In genomic region chr7:127477687-127478634, GRCm38 (mm10) we compare ENCODE assay signal across 8 mouse cellular contexts. TPM values are rescaled to one million over a fixed set of nuclear protein-coding genes. Genes with fewer than 3 reads are reported as not detected.
DNase-seq lines count a peak whose midpoint lies in the region; ATAC-seq and TF ChIP-seq lines count a peak whose summit lies in the region.

No protein-coding gene starts in this region.

- H3K36me3 ChIP-seq in hindbrain, postnatal 0 days (ENCODE audit: insufficient read depth, low read length): peaks cover 43% of the 10 kb centered on the region

- under 1% methylated on average over 50 of the region's 50 CpGs for WGBS in hindbrain, postnatal 0 days

- H3K9me3 ChIP-seq in hindbrain, postnatal 0 days (ENCODE audit: low read length): no peaks in the 10 kb centered on the region

- peak overlapping the region; percentile 85 for H3K4me3 ChIP-seq in gastrocnemius, adult 2 months
- peak overlapping the region; percentile 89 for H3K4me3 ChIP-seq in hindbrain, postnatal 0 days (ENCODE audit: low read length)
- H3K4me3 ChIP-seq in left cerebral cortex, adult 2 months: peak overlapping the region; percentile 86

- peak overlapping the region; percentile 94 for H3K4me2 ChIP-seq in hindbrain, postnatal 0 days (ENCODE audit: low read depth, low read length)

- DNase-seq in ZHBTc4 (ENCODE audit: low read depth, low spot score): peak; percentile 100
- DNase-seq in gastrocnemius, adult 2 months: peak; percentile 99
- DNase-seq in hindbrain, postnatal 0 days (ENCODE audit: low spot score): peak; percentile 99
- peak; percentile 97 to 99 for DNase-seq in left cerebral cortex, adult 2 months (ENCODE audit: extremely low spot score in 1 of 2, low spot score in 2 of 2)
- DNase-seq in right cerebral cortex, adult 2 months (ENCODE audit: low spot score in 2 of 2): peak; percentile 99 to 100
- peak; percentile 99 for DNase-seq in urinary bladder, postnatal 14 days (ENCODE audit: low spot score)

- H3K9ac ChIP-seq in hindbrain, postnatal 0 days (replicated peaks; ENCODE audit: low read length): peak overlapping the region; percentile 97

- H3K27me3 ChIP-seq in hindbrain, postnatal 0 days (ENCODE audit: insufficient read depth, low read length): no peaks in the 10 kb centered on the region

- no peak for TF ChIP-seq CTCF in gastrocnemius, adult 2 months (IDR thresholded peaks at IDR 0.05)
- peak; percentile 48 for TF ChIP-seq CTCF in hindbrain, postnatal 0 days (IDR thresholded peaks at IDR 0.05; ENCODE audit: low read depth)
- no peak; the same call in 1 of the 2 replicates for TF ChIP-seq CTCF in left cerebral cortex, adult 2 months (IDR thresholded peaks at IDR 0.05)

- peaks cover 20% of the 10 kb centered on the region for H3K4me1 ChIP-seq in hindbrain, postnatal 0 days (ENCODE audit: insufficient read depth, low read length)

- intact Hi-C loops in gastrocnemius, adult 2 months (cut with DNase I): loop anchor here (2.0 to 10.0 kb wide), 2 partner anchors 33 to 113 kb away; partner anchors contain the start of gene Srcap
- intact Hi-C loops in left cerebral cortex, adult 2 months (cut with DNase I): loop anchor here (1.0 to 5.0 kb wide), 2 partner anchors 33 to 216 kb away; partner anchors contain the start of genes Dctpp1 and Srcap

- peak; percentile 81 for ATAC-seq in common myeloid progenitor, adult 5-6 weeks (replicated peaks; ENCODE audit: low read depth, poor library complexity, severe bottlenecking)
- peak; percentile 94 for ATAC-seq in hindbrain, postnatal 0 days
- peak; percentile 78 for ATAC-seq in megakaryocyte, adult 5-6 weeks (ENCODE audit: poor library complexity, severe bottlenecking)

- H3K27ac ChIP-seq in gastrocnemius, adult 2 months: peak overlapping the region; percentile 94
- H3K27ac ChIP-seq in hindbrain, postnatal 0 days: peak overlapping the region; percentile 98
- H3K27ac ChIP-seq in left cerebral cortex, adult 2 months: peak overlapping the region; percentile 100

RNA-seq across cellular contexts. Expression of gene Fbrs, which starts 1.0 kb away (rescaled TPM):
- total RNA-seq in common myeloid progenitor, adult 5-6 weeks (2017): 15.1 and 30.3 TPM in 2 replicates
- total RNA-seq in gastrocnemius, adult 2 months (2021): 10 to 100 TPM; 24.1 to 24.7 TPM
- 36.6 and 40.7 TPM in 2 replicates for total RNA-seq in hindbrain, postnatal 0 days (2014; rRNA removed)
- 10.4 and 12.1 TPM in 2 replicates for polyA plus RNA-seq in hindbrain, postnatal 0 days (2015; fragmentation: Nextera tagmentation; extraction: Ambion mirVana)
- 10 to 100 TPM; 62.3 to 63.9 TPM for total RNA-seq in left cerebral cortex, adult 2 months (2021)
- total RNA-seq in megakaryocyte, adult 5-6 weeks (2015): 115 and 138 TPM in 2 replicates
- total RNA-seq in megakaryocyte, adult 5-6 weeks (2017): 28.1 and 38.1 TPM in 2 replicates

RNA-seq across cellular contexts. Expression of gene Prr14, which starts 18.6 kb away (rescaled TPM):
- total RNA-seq in common myeloid progenitor, adult 5-6 weeks (2017): 19.0 and 33.8 TPM in 2 replicates
- total RNA-seq in gastrocnemius, adult 2 months (2021): 10 to 100 TPM; 19.3 to 20.9 TPM
- total RNA-seq in hindbrain, postnatal 0 days (2014; rRNA removed): 57.2 and 58.5 TPM in 2 replicates
- 27.0 and 31.4 TPM in 2 replicates for polyA plus RNA-seq in hindbrain, postnatal 0 days (2015; fragmentation: Nextera tagmentation; extraction: Ambion mirVana)
- 10 to 100 TPM; 28.4 to 33.4 TPM for total RNA-seq in left cerebral cortex, adult 2 months (2021)
- total RNA-seq in megakaryocyte, adult 5-6 weeks (2015): 113 and 114 TPM in 2 replicates
- total RNA-seq in megakaryocyte, adult 5-6 weeks (2017): 37.0 and 46.2 TPM in 2 replicates

RNA-seq across cellular contexts. Expression of gene Zfp689, which starts 29.0 kb away (rescaled TPM):
- 3.1 and 4.8 TPM in 2 replicates for total RNA-seq in common myeloid progenitor, adult 5-6 weeks (2017)
- 1 to 10 TPM in 1 of 2 experiments, under 1 TPM in 1; 0.71 to 1.3 TPM for total RNA-seq in gastrocnemius, adult 2 months (2021)
- 8.6 and 9.4 TPM in 2 replicates for total RNA-seq in hindbrain, postnatal 0 days (2014; rRNA removed)
- polyA plus RNA-seq in hindbrain, postnatal 0 days (2015; fragmentation: Nextera tagmentation; extraction: Ambion mirVana): 7.7 and 7.9 TPM in 2 replicates
- 1 to 10 TPM; 5.5 to 6.7 TPM for total RNA-seq in left cerebral cortex, adult 2 months (2021)
- 1.2 and 1.6 TPM in 2 replicates for total RNA-seq in megakaryocyte, adult 5-6 weeks (2015)
- total RNA-seq in megakaryocyte, adult 5-6 weeks (2017): 1.4 and 1.8 TPM in 2 replicates

RNA-seq across cellular contexts. Expression of gene Srcap, which starts 33.8 kb away (rescaled TPM):
- total RNA-seq in common myeloid progenitor, adult 5-6 weeks (2017): 33.8 and 62.1 TPM in 2 replicates
- 10 to 100 TPM; 47.5 to 50.4 TPM for total RNA-seq in gastrocnemius, adult 2 months (2021)
- 49.0 and 174 TPM in 2 replicates for total RNA-seq in hindbrain, postnatal 0 days (2014; rRNA removed)
- 29.4 and 29.7 TPM in 2 replicates for polyA plus RNA-seq in hindbrain, postnatal 0 days (2015; fragmentation: Nextera tagmentation; extraction: Ambion mirVana)
- total RNA-seq in left cerebral cortex, adult 2 months (2021): 100 to 1,000 TPM; 122 to 126 TPM
- total RNA-seq in megakaryocyte, adult 5-6 weeks (2015): 53.0 and 57.0 TPM in 2 replicates
- total RNA-seq in megakaryocyte, adult 5-6 weeks (2017): 15.8 and 21.1 TPM in 2 replicates

RNA-seq across cellular contexts. Expression of gene Gm42715, which starts 41.4 kb away (rescaled TPM):
- total RNA-seq in common myeloid progenitor, adult 5-6 weeks (2017): 11.2 and 11.9 TPM in 2 replicates
- 1 to 10 TPM; 5.3 to 5.5 TPM for total RNA-seq in gastrocnemius, adult 2 months (2021)
- total RNA-seq in hindbrain, postnatal 0 days (2014; rRNA removed): 18.9 and 27.6 TPM in 2 replicates
- polyA plus RNA-seq in hindbrain, postnatal 0 days (2015; fragmentation: Nextera tagmentation; extraction: Ambion mirVana): 11.1 and 11.2 TPM in 2 replicates
- 10 to 100 TPM; 12.6 TPM for total RNA-seq in left cerebral cortex, adult 2 months (2021)
- total RNA-seq in megakaryocyte, adult 5-6 weeks (2015): 14.8 and 16.7 TPM in 2 replicates
- total RNA-seq in megakaryocyte, adult 5-6 weeks (2017): 5.4 and 8.3 TPM in 2 replicates

Comparison
In these comparisons a context has a peak if more than half of its experiments do, and no peak if none do; other contexts are left out.
1. Peak in every context shown above with its lines: DNase-seq, ATAC-seq, H3K4me3 ChIP-seq and H3K27ac ChIP-seq.